Mouse (Mus musculus) heart, embryonic 10.5 days (tissue): ENCODE results near the gene Ces1e. TPM values are rescaled to one million over a fixed set of nuclear protein-coding genes. Genes with fewer than 3 reads are reported as not detected.

Experiments used
- DNase-seq: peaks from one replicate; pipeline ENCODE4 v3.0.0-alpha.2; 2017; ENCODE audit warnings: low spot score
- H3K27ac ChIP-seq: fragments of 300-500 bp; sonication (generic); 2 replicates; pipeline ENCODE4 v1.5.1; 2016; ENCODE audit warnings: mild to moderate bottlenecking
- H3K27me3 ChIP-seq: fragments of 300-500 bp; sonication (generic); 2 replicates; pipeline ENCODE4 v1.6.1; 2016; ENCODE audit warnings: mild to moderate bottlenecking; ENCODE audit not compliant: poor library complexity, insufficient read depth, severe bottlenecking
- H3K36me3 ChIP-seq: fragments of 300-500 bp; sonication (generic); 2 replicates; pipeline ENCODE4 v1.6.1; 2016; ENCODE audit warnings: mild to moderate bottlenecking, moderate library complexity
- H3K4me1 ChIP-seq: fragments of 300-500 bp; sonication (generic); 2 replicates; pipeline ENCODE4 v1.6.1; 2016; ENCODE audit warnings: mild to moderate bottlenecking
- H3K4me3 ChIP-seq: fragments of 300-500 bp; sonication (generic); 2 replicates; pipeline ENCODE4 v1.5.1; 2016; ENCODE audit warnings: mild to moderate bottlenecking, moderate library complexity
- H3K9me3 ChIP-seq: fragments of 300-500 bp; sonication (generic); 2 replicates; pipeline ENCODE4 v1.6.1; 2016; ENCODE audit warnings: mild to moderate bottlenecking, moderate library complexity
- WGBS: fragments of 180-500 bp; shearing (Covaris S2); methylation state at CpG from one replicate; pipeline ENCODE4 v1.1.7; 2016; 5-methylcytosine and 5-hydroxymethylcytosine counted together
- polyA plus RNA-seq: library from polyadenylated mRNA; unstranded; fragments of >200 nt; fragmentation: Nextera tagmentation; extraction: Ambion mirVana; gene quantifications from 2 replicates; pipeline ENCODE4 v1.2.1, GENCODE M21; 2016

The Ces1e gene
- 0.31 TPM in 1 of 2 replicates, not detected in the other for polyA plus RNA-seq

- H3K4me1 ChIP-seq = no peaks in the 10 kb centered on the region
These were observed at the start of gene Ces1e for GRCm38 (mm10) chr8:93229446-93229845. Gene Ces1e, minus strand, starts transcription at chr8:93229619.

GRCm38 (mm10) chr8:93278176-93278805 lies 48.9 kb upstream of the Ces1e start:
- Histone ChIP-seq H3K4me1 (no peaks in the 10 kb centered on the region), H3K9me3 (no peaks in the 10 kb centered on the region), H3K27ac (no peak overlapping the region), H3K4me3 (no peak overlapping the region), H3K36me3 (no peaks in the 10 kb centered on the region), H3K27me3 (no peaks in the 10 kb centered on the region)
- no peak for DNase-seq
- 68% methylated on average over 4 of the region's 4 CpGs for WGBS

More at GRCm38 (mm10) chr8:93229446-93229845, at the start of gene Ces1e:
- no peaks in the 10 kb centered on the region for H3K27me3 ChIP-seq
- H3K9me3 ChIP-seq = no peaks in the 10 kb centered on the region
- no peak within 1 kb of the TSS for H3K4me3 ChIP-seq
- DNase-seq = no peak
- no peak within 1 kb of the TSS for H3K27ac ChIP-seq
- no peaks in the 10 kb centered on the region for H3K36me3 ChIP-seq

GRCm38 (mm10) chr8:93274609-93275008 lies 45.2 kb upstream of the Ces1e start:
- Histone ChIP-seq H3K4me3 (no peak overlapping the region), H3K27ac (no peak overlapping the region), H3K27me3 (no peaks in the 10 kb centered on the region), H3K36me3 (no peaks in the 10 kb centered on the region), H3K4me1 (no peaks in the 10 kb centered on the region), H3K9me3 (no peaks in the 10 kb centered on the region)
- 85% methylated on average over 4 of the region's 4 CpGs for WGBS
- no peak for DNase-seq

- DNase-seq = no peak
- H3K27me3 ChIP-seq = no peaks in the 10 kb centered on the region
- H3K27ac ChIP-seq = no peak overlapping the region
- H3K4me3 ChIP-seq = no peak overlapping the region
- no peaks in the 10 kb centered on the region for H3K9me3 ChIP-seq
- WGBS = 77% methylated on average over 3 of the region's 3 CpGs
- H3K4me1 ChIP-seq = no peaks in the 10 kb centered on the region
- no peaks in the 10 kb centered on the region for H3K36me3 ChIP-seq
These were observed 43.9 kb upstream of the Ces1e start for GRCm38 (mm10) chr8:93273321-93273720.

- Histone ChIP-seq H3K4me3 (no peak overlapping the region), H3K27me3 (no peaks in the 10 kb centered on the region), H3K27ac (no peak overlapping the region), H3K4me1 (no peaks in the 10 kb centered on the region), H3K36me3 (no peaks in the 10 kb centered on the region), H3K9me3 (no peaks in the 10 kb centered on the region)
- no peak for DNase-seq
- WGBS = 75% methylated on average over 4 of the region's 4 CpGs
These were observed 43.3 kb upstream of the Ces1e start for GRCm38 (mm10) chr8:93272686-93273085.

GRCm38 (mm10) chr8:93261436-93261835 lies 32.0 kb upstream of the Ces1e start:
- 55% methylated on average over 2 of the region's 2 CpGs for WGBS
- Histone ChIP-seq H3K4me1 (no peaks in the 10 kb centered on the region), H3K27ac (no peak overlapping the region), H3K36me3 (no peaks in the 10 kb centered on the region), H3K9me3 (no peaks in the 10 kb centered on the region), H3K27me3 (no peaks in the 10 kb centered on the region), H3K4me3 (no peak overlapping the region)
- no peak for DNase-seq

- WGBS = 97% methylated on average over 1 of the region's 1 CpGs
- Histone ChIP-seq H3K27ac (no peak overlapping the region), H3K4me3 (no peak overlapping the region), H3K36me3 (no peaks in the 10 kb centered on the region), H3K9me3 (no peaks in the 10 kb centered on the region), H3K4me1 (no peaks in the 10 kb centered on the region), H3K27me3 (no peaks in the 10 kb centered on the region)
- no peak for DNase-seq
These were observed 23.0 kb upstream of the Ces1e start for GRCm38 (mm10) chr8:93252400-93252925.

GRCm38 (mm10) chr8:93246057-93246456 lies 16.6 kb upstream of the Ces1e start:
- no peak for DNase-seq
- 70% methylated on average over 2 of the region's 2 CpGs for WGBS

GRCm38 (mm10) chr8:93239884-93240283 lies 10.5 kb upstream of the Ces1e start:
- H3K9me3 ChIP-seq = no peaks in the 10 kb centered on the region
- H3K4me1 ChIP-seq = no peaks in the 10 kb centered on the region
- H3K4me3 ChIP-seq = no peak overlapping the region
- no peak overlapping the region for H3K27ac ChIP-seq
- H3K36me3 ChIP-seq = no peaks in the 10 kb centered on the region
- no peak for DNase-seq
- no peaks in the 10 kb centered on the region for H3K27me3 ChIP-seq

More at GRCm38 (mm10) chr8:93246057-93246456, 16.6 kb upstream of the Ces1e start:
- no peaks in the 10 kb centered on the region for H3K36me3 ChIP-seq
- H3K9me3 ChIP-seq = no peaks in the 10 kb centered on the region
- H3K4me3 ChIP-seq = no peak overlapping the region
- no peaks in the 10 kb centered on the region for H3K27me3 ChIP-seq
- H3K27ac ChIP-seq = no peak overlapping the region
- H3K4me1 ChIP-seq = no peaks in the 10 kb centered on the region

- 84% methylated on average over 1 of the region's 1 CpGs for WGBS
- H3K4me1 ChIP-seq = no peaks in the 10 kb centered on the region
- H3K27ac ChIP-seq = no peak overlapping the region
- H3K9me3 ChIP-seq = no peaks in the 10 kb centered on the region
- no peak overlapping the region for H3K4me3 ChIP-seq
- no peaks in the 10 kb centered on the region for H3K27me3 ChIP-seq
- no peaks in the 10 kb centered on the region for H3K36me3 ChIP-seq
- DNase-seq = no peak
These were observed 6.3 kb upstream of the Ces1e start for GRCm38 (mm10) chr8:93235681-93236080.

- WGBS = 69% methylated on average over 1 of the region's 1 CpGs
These were observed 5.3 kb upstream of the Ces1e start for GRCm38 (mm10) chr8:93234706-93235105.

GRCm38 (mm10) chr8:93234068-93234467 lies 4.6 kb upstream of the Ces1e start:
- Histone ChIP-seq H3K36me3 (no peaks in the 10 kb centered on the region), H3K4me3 (no peak overlapping the region), H3K27ac (no peak overlapping the region), H3K9me3 (no peaks in the 10 kb centered on the region), H3K27me3 (no peaks in the 10 kb centered on the region), H3K4me1 (no peaks in the 10 kb centered on the region)
- no peak for DNase-seq
- 75% methylated on average over 6 of the region's 6 CpGs for WGBS

More at GRCm38 (mm10) chr8:93234706-93235105, 5.3 kb upstream of the Ces1e start:
- H3K4me1 ChIP-seq = no peaks in the 10 kb centered on the region
- no peak overlapping the region for H3K4me3 ChIP-seq
- no peak overlapping the region for H3K27ac ChIP-seq
- DNase-seq = no peak
- H3K9me3 ChIP-seq = no peaks in the 10 kb centered on the region
- H3K36me3 ChIP-seq = no peaks in the 10 kb centered on the region
- H3K27me3 ChIP-seq = no peaks in the 10 kb centered on the region

- WGBS = 67% methylated on average over 11 of the region's 11 CpGs
- H3K27me3 ChIP-seq = no peaks in the 10 kb centered on the region
- no peaks in the 10 kb centered on the region for H3K9me3 ChIP-seq
- no peaks in the 10 kb centered on the region for H3K4me1 ChIP-seq
- DNase-seq = no peak
- H3K4me3 ChIP-seq = no peak overlapping the region
- H3K36me3 ChIP-seq = no peaks in the 10 kb centered on the region
- no peak overlapping the region for H3K27ac ChIP-seq
These were observed 597 bp downstream of the Ces1e start for GRCm38 (mm10) chr8:93228673-93229370.
